Mouse (Mus musculus) embryonic facial prominence, embryonic 14.5 days (tissue): ENCODE data around the gene Uimc1. TPM values are rescaled to one million over a fixed set of nuclear protein-coding genes. Genes with fewer than 3 reads are reported as not detected.

ENCODE experiments used
- ATAC-seq: fragments of 200-750 bp; cut with Nextera tagmentation; 2 replicates; pipeline ENCODE4 v1.8.0; 2017; ENCODE audit warnings: low read depth, moderate number of reproducible peaks, moderate TSS enrichment
- DNase-seq: peaks from one replicate; pipeline ENCODE4 v3.0.0-alpha.2; 2015; ENCODE audit warnings: low spot score
- H3K27ac ChIP-seq: fragments of 300-500 bp; sonication (generic); replicated peaks from 2 replicates; pipeline ENCODE4 v1.5.1; 2014; ENCODE audit warnings: low read depth, mild to moderate bottlenecking, low read length, moderate library complexity
- H3K27me3 ChIP-seq: fragments of 300-500 bp; sonication (generic); replicated peaks from 2 replicates; pipeline ENCODE4 v1.6.1; 2014; ENCODE audit warnings: low read length; ENCODE audit not compliant: control insufficient read depth, insufficient read depth
- H3K36me3 ChIP-seq: fragments of 300-500 bp; sonication (generic); 2 replicates; pipeline ENCODE4 v1.6.1; 2014; ENCODE audit warnings: low read length, mixed read lengths; ENCODE audit not compliant: control insufficient read depth, insufficient read depth
- H3K4me1 ChIP-seq: fragments of 300-500 bp; sonication (generic); 2 replicates; pipeline ENCODE4 v1.6.1; 2014; ENCODE audit warnings: antibody characterized with exemption, low read length; ENCODE audit not compliant: control insufficient read depth, insufficient read depth
- H3K4me2 ChIP-seq: fragments of 300-500 bp; sonication (generic); 2 replicates; pipeline ENCODE4 v1.6.1; 2014; ENCODE audit warnings: low read depth, mild to moderate bottlenecking, low read length, moderate library complexity, mixed read lengths
- H3K4me3 ChIP-seq: fragments of 300-500 bp; sonication (generic); 2 replicates; pipeline ENCODE4 v1.5.1; 2014; ENCODE audit warnings: low read depth, mild to moderate bottlenecking, low read length
- H3K9ac ChIP-seq: fragments of 300-500 bp; sonication (generic); 2 replicates; pipeline ENCODE4 v1.6.1; 2014; ENCODE audit warnings: low read depth, mild to moderate bottlenecking, low read length, moderate library complexity, mixed read lengths
- H3K9me3 ChIP-seq: fragments of 300-500 bp; sonication (generic); 2 replicates; pipeline ENCODE4 v1.6.1; 2016; ENCODE audit warnings: low read length; ENCODE audit not compliant: control insufficient read depth
- WGBS: fragments of 180-500 bp; shearing (Covaris S2); extraction: QIAGEN DNeasy Blood & Tissue Kit; methylation state at CpG from one replicate; pipeline ENCODE4 v1.1.7; 2014; 5-methylcytosine and 5-hydroxymethylcytosine counted together
- polyA plus RNA-seq: library from polyadenylated mRNA; unstranded; fragments of >200 nt; fragmentation: Nextera tagmentation; extraction: Ambion mirVana; gene quantifications from 2 replicates; pipeline ENCODE4 v1.2.1, GENCODE M21; 2014

Uimc1 gene
- polyA plus RNA-seq, 1 experiment from 2014 or later: 27.5 TPM

- H3K27me3 ChIP-seq: no peaks in the 10 kb centered on the region
- H3K27ac ChIP-seq: no peak overlapping the region
- 41% methylated on average over 5 of the region's 5 CpGs for WGBS
- no peaks in the 10 kb centered on the region for H3K4me1 ChIP-seq
- H3K9me3 ChIP-seq: no peaks in the 10 kb centered on the region
- H3K4me3 ChIP-seq: no peak overlapping the region
- no peak overlapping the region for H3K9ac ChIP-seq
- ATAC-seq (no peak), DNase-seq (no peak)
- peaks cover 29% of the 10 kb centered on the region for H3K36me3 ChIP-seq
- no peak overlapping the region for H3K4me2 ChIP-seq
Measured at GRCm38 (mm10) chr13:55075597-55075996, 24.5 kb downstream of the Uimc1 start.

GRCm38 (mm10) chr13:55071322-55071721 lies 28.8 kb downstream of the Uimc1 start:
- no peaks in the 10 kb centered on the region for H3K9me3 ChIP-seq
- 1% methylated on average over 3 of the region's 3 CpGs for WGBS
- no peak overlapping the region for H3K4me3 ChIP-seq
- no peaks in the 10 kb centered on the region for H3K27me3 ChIP-seq
- H3K36me3 ChIP-seq: peaks cover 19% of the 10 kb centered on the region
- no peak overlapping the region for H3K9ac ChIP-seq
- ATAC-seq (no peak), DNase-seq (peak; percentile 62)
- no peaks in the 10 kb centered on the region for H3K4me1 ChIP-seq
- no peak overlapping the region for H3K27ac ChIP-seq
- H3K4me2 ChIP-seq: no peak overlapping the region

GRCm38 (mm10) chr13:55069719-55070118 lies 30.4 kb downstream of the Uimc1 start:
- H3K36me3 ChIP-seq: peaks cover 12% of the 10 kb centered on the region; the same call in 1 of the 2 replicates
- ATAC-seq (no peak), DNase-seq (no peak)
- H3K27ac ChIP-seq: no peak overlapping the region
- H3K4me1 ChIP-seq: no peaks in the 10 kb centered on the region
- no peak overlapping the region for H3K4me3 ChIP-seq
- no peak overlapping the region for H3K9ac ChIP-seq
- no peaks in the 10 kb centered on the region for H3K9me3 ChIP-seq
- no peak overlapping the region for H3K4me2 ChIP-seq
- H3K27me3 ChIP-seq: no peaks in the 10 kb centered on the region
- WGBS: 59% methylated on average over 7 of the region's 7 CpGs

GRCm38 (mm10) chr13:55063276-55063675 lies 36.8 kb downstream of the Uimc1 start:
- no peak overlapping the region for H3K4me3 ChIP-seq
- DNase-seq: no peak
- H3K27ac ChIP-seq: no peak overlapping the region
- no peak overlapping the region for H3K9ac ChIP-seq
- H3K36me3 ChIP-seq: peaks cover 22% of the 10 kb centered on the region
- ATAC-seq: no peak
- no peaks in the 10 kb centered on the region for H3K9me3 ChIP-seq
- H3K4me2 ChIP-seq: no peak overlapping the region
- H3K27me3 ChIP-seq: no peaks in the 10 kb centered on the region
- 92% methylated on average over 2 of the region's 2 CpGs for whole genome bisulfite sequencing
- H3K4me1 ChIP-seq: no peaks in the 10 kb centered on the region

- Histone ChIP-seq H3K4me2 (no peak overlapping the region), H3K9ac (no peak overlapping the region), H3K27me3 (no peaks in the 10 kb centered on the region), H3K27ac (no peak overlapping the region), H3K9me3 (no peaks in the 10 kb centered on the region), H3K4me1 (no peaks in the 10 kb centered on the region), H3K36me3 (peaks cover 30% of the 10 kb centered on the region), H3K4me3 (no peak overlapping the region)
- ATAC-seq: no peak
- WGBS: 95% methylated on average over 2 of the region's 2 CpGs
- DNase-seq: no peak
Measured at GRCm38 (mm10) chr13:55058042-55058441, 42.1 kb downstream of the Uimc1 start.

- Histone ChIP-seq H3K9me3 (no peaks in the 10 kb centered on the region), H3K4me2 (no peak overlapping the region), H3K4me1 (no peaks in the 10 kb centered on the region), H3K36me3 (peaks cover 17% of the 10 kb centered on the region; the same call in 1 of the 2 replicates), H3K9ac (no peak overlapping the region), H3K4me3 (no peak overlapping the region), H3K27ac (no peak overlapping the region), H3K27me3 (no peaks in the 10 kb centered on the region)
- WGBS: 67% methylated on average over 3 of the region's 3 CpGs
- DNase-seq (no peak), ATAC-seq (no peak)
Measured at GRCm38 (mm10) chr13:55047706-55048105, 52.4 kb downstream of the Uimc1 start.

GRCm38 (mm10) chr13:55040016-55040415 lies 60.1 kb downstream of the Uimc1 start:
- no peaks in the 10 kb centered on the region for H3K4me1 ChIP-seq
- H3K36me3 ChIP-seq: peaks cover 19% of the 10 kb centered on the region
- DNase-seq (no peak), ATAC-seq (no peak)
- H3K4me2 ChIP-seq: no peak overlapping the region
- no peak overlapping the region for H3K27ac ChIP-seq
- 98% methylated on average over 2 of the region's 2 CpGs for WGBS
- no peak overlapping the region for H3K4me3 ChIP-seq
- H3K9me3 ChIP-seq: no peaks in the 10 kb centered on the region
- no peak overlapping the region for H3K9ac ChIP-seq
- no peaks in the 10 kb centered on the region for H3K27me3 ChIP-seq

- 87% methylated on average over 2 of the region's 2 CpGs for WGBS
Measured at GRCm38 (mm10) chr13:55024215-55024614, 75.9 kb downstream of the Uimc1 start.

GRCm38 (mm10) chr13:55022715-55023114 lies 77.4 kb downstream of the Uimc1 start:
- H3K4me2 ChIP-seq: no peak overlapping the region
- H3K4me3 ChIP-seq: no peak overlapping the region
- 78% methylated on average over 9 of the region's 9 CpGs for WGBS
- no peak for DNase-seq
- H3K27ac ChIP-seq: no peak overlapping the region
- no peaks in the 10 kb centered on the region for H3K4me1 ChIP-seq
- H3K27me3 ChIP-seq: no peaks in the 10 kb centered on the region
- ATAC-seq: no peak
- H3K9me3 ChIP-seq: no peaks in the 10 kb centered on the region
- peaks cover 2% of the 10 kb centered on the region; the same call in 1 of the 2 replicates for H3K36me3 ChIP-seq
- H3K9ac ChIP-seq: no peak overlapping the region

More at GRCm38 (mm10) chr13:55024215-55024614, 75.9 kb downstream of the Uimc1 start:
- ATAC-seq: no peak
- H3K9ac ChIP-seq: no peak overlapping the region
- H3K27me3 ChIP-seq: no peaks in the 10 kb centered on the region
- no peaks in the 10 kb centered on the region for H3K9me3 ChIP-seq
- H3K4me1 ChIP-seq: no peaks in the 10 kb centered on the region
- H3K4me2 ChIP-seq: no peak overlapping the region
- DNase-seq: no peak
- H3K4me3 ChIP-seq: no peak overlapping the region
- no peak overlapping the region for H3K27ac ChIP-seq
- peaks cover 15% of the 10 kb centered on the region for H3K36me3 ChIP-seq
